8 mouse cellular contexts compared by ENCODE assay signal in genomic region chr5:143434421-143434820, GRCm38 (mm10). TPM values are rescaled to one million over a fixed set of nuclear protein-coding genes. Genes with fewer than 3 reads are reported as not detected.
DNase-seq lines count a peak whose midpoint lies in the region.

No protein-coding gene starts in this region.

- peak; percentile 16 for DNase-seq in ovary, postnatal 10 days (ENCODE audit: low spot score)
- DNase-seq in ovary, adult 18-20 months (ENCODE audit: low spot score), result no peak
- peak; percentile 38 for DNase-seq in adrenal gland, adult 8-10 months
- DNase-seq in embryo, embryonic 9.5 days (ENCODE audit: extremely low spot score), result peak; percentile 83
- peak; percentile 91 for DNase-seq in hindlimb bud, embryonic 11.5 days (ENCODE audit: extremely low spot score, low read depth, low spot score)
- peak; percentile 81 for DNase-seq in liver
- DNase-seq in ovary, postnatal 14 days (ENCODE audit: low spot score), result peak; percentile 55
- peak; percentile 85 for DNase-seq in thymus, postnatal 4 days

RNA-seq across cellular contexts. Expression of gene Daglb, which starts 30.0 kb away (rescaled TPM):
- total RNA-seq in adrenal gland, adult 8-10 months (2022), result 10 to 100 TPM; 21.6 to 27.5 (median 25.4) TPM

RNA-seq across cellular contexts. Expression of gene Kdelr2, which starts 30.8 kb away (rescaled TPM):
- total RNA-seq in adrenal gland, adult 8-10 months (2022), result 100 to 1,000 TPM in 3 of 4 experiments, 10 to 100 TPM in 1; 97.5 to 115 (median 101) TPM
